In genomic region chr9:23119811-23120210, GRCm38 (mm10) we compare ENCODE assay signal across 30 mouse cellular contexts.
DNase-seq lines count a peak whose midpoint lies in the region; ATAC-seq and TF ChIP-seq lines count a peak whose summit lies in the region.
"Had no signal": no experiment of that assay in that cellular context is flagged by ENCODE, and none has a peak within 500 bp of the region (broad histone marks: within the 10 kb centered on the region; RNA-seq: fewer than 3 reads in every experiment).

No protein-coding gene starts in this region.

- peak; percentile 48 for DNase-seq in heart, adult 11 months
- DNase-seq in heart, adult 8-10 months (ENCODE audit: low spot score) = no peak
- peak; percentile 55 for DNase-seq in Patski (ENCODE audit: low read depth, low spot score)
- peak; percentile 20 to 58 for DNase-seq in kidney, postnatal 25 days
- no peak for DNase-seq in stomach, postnatal 0 days (ENCODE audit: low spot score)
- DNase-seq in embryo, embryonic 11 days = no peak
- DNase-seq in thymus, adult 2 months = no peak
- DNase-seq: adrenal gland, postnatal 10 days; cerebellum, adult 11 months; cerebellum, adult 9-10 months; cerebellum, postnatal 36 days; gastrocnemius, postnatal 14 days; heart, postnatal 36 days; layer of hippocampus, postnatal 36 days; left cerebral cortex, postnatal 4 days; liver; lung, adult 18-20 months; lung, postnatal 10 days; midbrain, embryonic 14.5 days; retina, postnatal 1 day; right cerebral cortex, postnatal 14 days; thymus, postnatal 14 days had no signal

- no peak overlapping the region for H3K4me2 ChIP-seq in kidney, embryonic 15.5 days
- H3K4me2 ChIP-seq in stomach, postnatal 0 days (replicated peaks; ENCODE audit: low read depth) = no peak overlapping the region
- H3K4me2 ChIP-seq: embryonic facial prominence, embryonic 12.5 days; heart, embryonic 11.5 days; hindbrain, embryonic 12.5 days; intestine, embryonic 15.5 days had no signal

- TF ChIP-seq CTCF in Patski (IDR thresholded peaks at IDR 0.05) = no peak
- TF ChIP-seq CTCF in stomach, postnatal 0 days (IDR thresholded peaks at IDR 0.05; ENCODE audit: low read depth) = no peak
- TF ChIP-seq CTCF in thymus, adult 2 months (IDR thresholded peaks at IDR 0.05; ENCODE audit: borderline replicate concordance, control insufficient read depth, extremely low read depth, insufficient read depth, low read length, poor library complexity) = no peak

- TF ChIP-seq POLR2A in thymus, adult 2 months (IDR thresholded peaks at IDR 0.05; ENCODE audit: control insufficient read depth, extremely low read depth, insufficient read depth, low read length, poor library complexity) = no peak

- 0 out of 2 replicates have a peak, but pooled peaks cover 4% of the 10 kb centered on the region for H3K4me1 ChIP-seq in kidney, embryonic 15.5 days
- no peaks in the 10 kb centered on the region for H3K4me1 ChIP-seq in stomach, postnatal 0 days (replicated peaks; ENCODE audit: control insufficient read depth, insufficient read depth)
- H3K4me1 ChIP-seq in thymus, adult 2 months (replicated peaks; ENCODE audit: control insufficient read depth, insufficient read depth, low read length) = peaks cover 6% of the 10 kb centered on the region
- H3K4me1 ChIP-seq: hindbrain, embryonic 12.5 days; intestine, embryonic 15.5 days had no signal

- CTCF ChIA-PET in Patski (lab: Charles Lee) = no interaction called here

- no peaks in the 10 kb centered on the region for H3K9me3 ChIP-seq in kidney, embryonic 15.5 days (replicated peaks)
- no peaks in the 10 kb centered on the region for H3K9me3 ChIP-seq in stomach, postnatal 0 days (ENCODE audit: control insufficient read depth, low read length)
- H3K9me3 ChIP-seq: embryonic facial prominence, embryonic 12.5 days; hindbrain, embryonic 12.5 days; intestine, embryonic 15.5 days had no signal

- 61% methylated on average over 4 of the region's 4 CpGs for WGBS in kidney, embryonic 15.5 days
- 91% methylated on average over 4 of the region's 4 CpGs for WGBS in stomach, postnatal 0 days
- 96% methylated on average over 4 of the region's 4 CpGs for WGBS in thymus, adult 2 months

- no peaks in the 10 kb centered on the region for H3K27me3 ChIP-seq in Patski
- no peaks in the 10 kb centered on the region for H3K27me3 ChIP-seq in kidney, embryonic 15.5 days
- H3K27me3 ChIP-seq in stomach, postnatal 0 days (ENCODE audit: control insufficient read depth, insufficient read depth, low read length) = no peaks in the 10 kb centered on the region
- no peaks in the 10 kb centered on the region for H3K27me3 ChIP-seq in thymus, adult 2 months (ENCODE audit: control insufficient read depth, insufficient read depth, low read length)
- H3K27me3 ChIP-seq: CH12.LX; embryonic facial prominence, embryonic 12.5 days; hindbrain, embryonic 12.5 days; intestine, embryonic 15.5 days had no signal

- no peak for ATAC-seq in Patski
- 0 out of 2 replicates have a peak, but pooled peaks have one; percentile 60 for ATAC-seq in kidney, embryonic 15.5 days (replicated peaks; ENCODE audit: low FRiP score)
- no peak for ATAC-seq in stomach, postnatal 0 days (ENCODE audit: low FRiP score, low TSS enrichment)
- ATAC-seq: forebrain, embryonic 14.5 days; hindbrain, postnatal 0 days; intestine, embryonic 15.5 days had no signal

- H3K4me3 ChIP-seq in kidney, embryonic 15.5 days (replicated peaks) = no peak overlapping the region
- H3K4me3 ChIP-seq in stomach, postnatal 0 days (ENCODE audit: low read depth, low read length) = no peak overlapping the region
- no peak overlapping the region for H3K4me3 ChIP-seq in thymus, adult 2 months (ENCODE audit: control insufficient read depth, insufficient read depth, low read length)
- H3K4me3 ChIP-seq: embryonic facial prominence, embryonic 12.5 days; hindbrain, embryonic 12.5 days; intestine, embryonic 15.5 days had no signal

- no peaks in the 10 kb centered on the region for H3K36me3 ChIP-seq in kidney, embryonic 15.5 days
- H3K36me3 ChIP-seq in stomach, postnatal 0 days (ENCODE audit: control insufficient read depth, insufficient read depth, low read length) = no peaks in the 10 kb centered on the region
- H3K36me3 ChIP-seq in thymus, adult 2 months (ENCODE audit: control insufficient read depth, insufficient read depth, low read length) = no peaks in the 10 kb centered on the region
- H3K36me3 ChIP-seq: embryonic facial prominence, embryonic 12.5 days; hindbrain, embryonic 12.5 days; intestine, embryonic 15.5 days had no signal

- TF ChIP-seq EP300 in stomach, postnatal 0 days (optimal IDR thresholded peaks at IDR 0.05) = no peak

- H3K27ac ChIP-seq in kidney, embryonic 15.5 days = no peak overlapping the region
- no peak overlapping the region for H3K27ac ChIP-seq in stomach, postnatal 0 days (replicated peaks)
- H3K27ac ChIP-seq in thymus, adult 2 months (ENCODE audit: control insufficient read depth, insufficient read depth, low read length) = no peak overlapping the region
- H3K27ac ChIP-seq: embryonic facial prominence, embryonic 12.5 days; hindbrain, embryonic 12.5 days; hindbrain, postnatal 0 days; intestine, embryonic 15.5 days had no signal

- no peak overlapping the region for H3K9ac ChIP-seq in kidney, embryonic 15.5 days
- no peak overlapping the region for H3K9ac ChIP-seq in stomach, postnatal 0 days (ENCODE audit: low read length)
- H3K9ac ChIP-seq: embryonic facial prominence, embryonic 12.5 days; hindbrain, embryonic 12.5 days; intestine, embryonic 15.5 days had no signal

- in situ Hi-C loops in Patski (cut with MboI; ENCODE audit: low pct_unique_long_range_greater_than_20kb) = no loop called here

- POLR2A ChIA-PET in Patski (lab: Charles Lee) = no interaction called here

Comparison
In these comparisons a context has a peak if more than half of its experiments do, and no peak if none do; other contexts are left out.
1. DNase-seq: peak in heart, adult 11 months (single experiment), Patski (single experiment) and kidney, postnatal 25 days (2 of 2); none in heart, adult 8-10 months (single experiment), stomach, postnatal 0 days (single experiment), embryo, embryonic 11 days (single experiment) and thymus, adult 2 months (single experiment).